Mouse (Mus musculus): ENCODE results near the gene Cnn1.
A peak's percentile ranks its signal among the peaks of the same experiment; 100 is the strongest.
"Not testable (repeated sequence)": the region's sequence is repeated elsewhere in the genome, so short reads cannot be mapped to it uniquely, and the experiment has no call there.

The Cnn1 gene

DNA sequence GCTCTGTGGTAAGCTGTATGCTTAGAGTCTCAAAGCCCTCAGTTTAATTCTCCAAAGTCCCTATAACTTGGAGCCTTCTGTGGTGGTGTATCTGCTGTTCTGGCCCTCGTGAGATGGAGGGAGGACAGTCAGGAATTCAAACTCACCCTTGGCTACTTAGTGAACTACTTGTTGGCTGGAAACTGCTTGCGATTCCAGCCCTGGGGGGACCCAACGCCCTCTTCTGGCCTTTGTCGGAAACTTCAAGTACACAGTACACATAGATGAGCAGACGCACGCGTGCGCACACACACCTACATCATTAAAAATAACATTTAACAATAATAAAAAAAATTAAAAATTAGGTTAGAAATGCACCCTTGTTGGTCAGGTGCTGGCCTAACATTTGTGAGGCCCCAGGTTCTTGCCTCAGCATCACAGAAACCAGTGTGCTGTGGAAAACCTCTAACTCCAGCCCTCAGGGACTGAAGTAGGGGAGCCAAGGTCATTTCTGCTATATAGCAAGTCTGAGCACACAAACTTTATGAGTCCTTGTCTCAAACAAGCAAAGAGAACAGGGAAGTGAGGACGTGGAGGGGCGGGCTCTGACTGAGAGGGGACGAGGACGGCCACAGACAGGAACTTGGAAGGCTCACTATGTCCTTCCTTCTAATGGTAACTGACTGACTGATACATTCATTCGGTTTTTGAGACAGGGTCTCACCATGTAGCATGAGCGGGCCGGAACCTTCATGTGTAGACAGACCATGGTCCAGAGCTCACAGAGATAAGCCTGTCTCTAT is 26.4 kb downstream of the Cnn1 start:
- peak; percentile 31 for DNase-seq (ENCODE audit: low read depth, low spot score)

GRCm38 (mm10) chr9:22131226-22131981 is 32.4 kb downstream of the Cnn1 start:
- peak; percentile 90 for DNase-seq (ENCODE audit: low read depth, low spot score)

GRCm38 (mm10) chr9:22132220-22132619 is 33.2 kb downstream of the Cnn1 start:
- DNase-seq (ENCODE audit: low read depth, low spot score) = peak; percentile 41

DNA sequence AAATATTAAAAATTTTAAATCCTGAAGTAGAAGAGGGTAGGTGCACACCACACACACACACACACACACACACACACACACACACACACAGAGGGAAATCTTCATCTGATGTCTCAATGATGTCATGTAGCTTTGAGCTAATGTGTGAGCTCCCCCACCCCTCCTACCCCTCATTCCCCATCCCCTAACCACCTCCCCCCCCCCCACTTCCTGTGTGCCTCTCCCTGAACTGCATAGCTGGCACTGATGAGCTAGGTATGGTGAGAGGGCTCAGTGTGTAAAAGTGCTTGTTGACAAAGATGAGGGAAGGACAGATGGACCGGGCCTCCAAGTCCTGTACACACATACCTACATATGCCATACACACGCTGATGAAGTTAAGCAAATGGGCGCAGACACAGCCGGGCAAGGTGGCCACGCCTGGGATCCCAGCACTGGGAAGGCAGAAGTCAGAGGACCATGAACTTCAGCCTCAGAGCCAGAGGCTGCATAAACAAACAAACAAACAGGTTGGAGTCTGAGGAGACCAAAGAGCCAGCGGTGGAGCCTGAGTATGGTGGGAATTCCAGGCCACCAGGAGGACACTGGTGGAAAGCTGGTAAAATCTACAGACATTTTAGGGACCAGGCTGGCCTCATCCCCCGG is 35.4 kb downstream of the Cnn1 start:
- no peak for DNase-seq (ENCODE audit: low read depth, low spot score)

GRCm38 (mm10) chr9:22134988-22135643 is 36.1 kb downstream of the Cnn1 start:
- DNase-seq (ENCODE audit: low read depth, low spot score) = no peak

DNA sequence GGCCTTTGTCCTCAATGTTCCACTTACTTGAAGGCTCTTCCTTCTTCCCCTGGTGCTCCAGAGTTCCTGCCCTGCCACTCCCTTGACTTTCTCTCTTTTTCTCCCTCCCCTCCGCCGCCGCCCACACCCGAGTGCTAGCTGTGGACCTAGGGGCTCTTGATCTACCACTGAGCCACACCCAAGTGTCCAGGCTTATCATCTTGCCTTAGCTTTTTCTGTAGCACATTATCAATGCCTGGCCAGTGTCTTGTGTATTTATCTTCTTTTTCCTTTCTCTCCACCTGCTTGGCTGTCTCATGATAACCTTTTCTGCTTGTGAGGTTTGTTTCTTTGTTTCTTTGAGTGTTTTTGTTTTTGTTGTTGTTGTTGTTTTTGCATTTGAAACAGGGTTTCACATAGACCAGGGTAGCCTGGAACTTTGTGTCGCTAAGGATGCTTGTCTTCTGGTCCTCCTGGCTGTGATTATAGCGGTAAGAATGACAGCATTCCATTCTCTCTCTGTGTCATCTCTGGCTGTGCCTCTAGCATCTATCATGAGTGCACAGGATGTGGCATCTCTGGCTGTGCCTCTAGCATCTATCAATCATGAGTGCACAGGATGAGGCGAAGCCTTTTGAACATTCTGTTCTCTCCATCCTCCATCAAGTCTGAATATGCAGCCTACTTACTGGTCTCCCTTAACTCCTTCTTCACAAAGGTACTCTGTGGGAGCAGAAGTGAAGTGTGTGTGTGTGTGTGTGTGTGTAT is 36.8 kb downstream of the Cnn1 start, which contains the start of gene Acp5:
Gene Acp5, minus strand, starts transcription at position 68 of the 747 bp plus-strand sequence.
- DNase-seq (ENCODE audit: low read depth, low spot score) = no peak

GRCm38 (mm10) chr9:22136765-22137547 is 37.9 kb downstream of the Cnn1 start:
- DNase-seq (ENCODE audit: low read depth, low spot score) = peak; percentile 97

GRCm38 (mm10) chr9:22138480-22138879 is 39.5 kb downstream of the Cnn1 start:
- DNase-seq (ENCODE audit: low read depth, low spot score) = no peak

GRCm38 (mm10) chr9:22139746-22140145 is 40.7 kb downstream of the Cnn1 start:
- DNase-seq (ENCODE audit: low read depth, low spot score) = no peak

- peak; percentile 84 for DNase-seq (ENCODE audit: low read depth, low spot score)
These were observed 44.4 kb downstream of the Cnn1 start for GRCm38 (mm10) chr9:22143108-22144037.

DNA sequence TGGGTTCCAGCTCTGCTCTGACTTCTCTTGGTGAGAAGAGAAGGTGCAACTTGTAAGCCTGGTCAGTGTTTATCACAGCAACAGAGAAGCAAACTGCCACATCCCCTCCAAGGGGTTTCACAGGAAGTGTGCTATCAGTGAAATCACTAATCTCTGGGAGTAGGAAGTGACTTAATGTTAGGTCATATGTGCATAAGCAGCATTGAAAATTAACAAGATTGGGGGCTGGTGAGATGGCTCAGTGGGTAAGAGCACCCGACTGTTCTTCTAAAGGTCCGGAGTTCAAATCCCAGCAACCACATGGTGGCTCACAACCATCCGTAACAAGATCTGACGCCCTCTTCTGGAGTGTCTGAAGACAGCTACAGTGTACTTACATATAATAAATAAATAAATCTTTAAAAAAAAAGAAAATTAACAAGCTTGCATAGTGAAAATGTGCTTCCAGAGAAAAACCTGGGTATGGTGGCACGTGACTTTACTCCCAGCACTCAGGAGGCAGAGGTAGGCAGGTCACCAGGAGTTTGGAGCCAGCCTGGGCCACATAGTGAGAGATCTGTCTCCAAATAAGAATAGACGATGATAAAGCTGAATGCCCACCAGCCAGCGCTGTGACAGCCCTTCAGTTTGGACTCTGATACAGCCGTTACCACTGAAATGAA is 45.4 kb downstream of the Cnn1 start:
- no peak for DNase-seq (ENCODE audit: low read depth, low spot score)

- DNase-seq (ENCODE audit: low read depth, low spot score) = peak; percentile 79
These were observed 50.6 kb downstream of the Cnn1 start for GRCm38 (mm10) chr9:22149426-22150248.

- DNase-seq (ENCODE audit: low read depth, low spot score) = not testable (repeated sequence)
These were observed 51.3 kb downstream of the Cnn1 start for GRCm38 (mm10) chr9:22150249-22150693.

GRCm38 (mm10) chr9:22150946-22151345 is 51.9 kb downstream of the Cnn1 start:
- DNase-seq (ENCODE audit: low read depth, low spot score) = no peak

GRCm38 (mm10) chr9:22153810-22154209 is 54.8 kb downstream of the Cnn1 start:
- no peak for DNase-seq (ENCODE audit: low read depth, low spot score)

DNA sequence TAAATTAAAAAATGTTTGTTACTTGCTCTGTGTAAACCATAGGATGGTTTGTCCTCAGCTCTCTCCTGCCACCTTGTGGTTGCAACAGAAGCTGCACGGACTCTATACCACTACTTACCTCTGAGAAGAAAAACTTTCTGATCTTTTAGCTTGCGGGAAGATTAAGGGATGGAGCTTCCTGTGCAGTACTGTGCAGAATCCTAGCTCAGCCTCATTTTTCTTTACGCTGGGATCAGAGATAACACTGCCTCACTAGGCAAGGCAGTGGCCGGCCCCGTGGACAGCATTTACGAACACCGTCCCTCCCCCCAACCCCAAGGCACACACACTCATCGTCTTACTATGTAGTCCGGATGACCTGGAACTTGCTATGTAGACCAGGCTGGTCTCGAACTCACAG is 56.6 kb downstream of the Cnn1 start:
- peak; percentile 87 for DNase-seq (ENCODE audit: low read depth, low spot score)

GRCm38 (mm10) chr9:22156497-22157245 is 57.7 kb downstream of the Cnn1 start, which contains the start of gene Pigyl:
Gene Pigyl, plus strand, starts transcription at chr9:22156846.
- DNase-seq (ENCODE audit: low read depth, low spot score) = peak; percentile 98

Data from ES-CJ7 (cell line).